Mouse (Mus musculus) liver, embryonic 15.5 days (tissue): Measurements from ENCODE around the gene Kmt2b. TPM values are rescaled to one million over a fixed set of nuclear protein-coding genes. Genes with fewer than 3 reads are reported as not detected.

Experiments used
- microRNA-seq: library from miRNA; unstranded; fragments of <30 nt; microRNA quantifications from one replicate; pipeline ENCODE4, GENCODE M21; 2016
- polyA plus RNA-seq: library from polyadenylated mRNA; unstranded; fragments of >200 nt; fragmentation: Nextera tagmentation; extraction: Ambion mirVana; gene quantifications from 2 replicates; pipeline ENCODE4 v1.2.1, GENCODE M21; 2015

The Kmt2b gene
- polyA plus RNA-seq, 1 experiment from 2014 or later = 2.4 TPM

Small RNA genes within 50 kb of the gene (microRNA-seq; reads per million reads assigned to microRNA genes)
- gene Gm38670 = 3.8 reads per million, percentile 11 among the genes with 10 or more reads in this experiment
- gene Mir3569 = not detected

Other genes with a start within 250 kb of the Kmt2b start
- 1.9 and 2.0 TPM in 2 replicates for gene Lrfn3, start 226.0 kb downstream of the Kmt2b start, polyA plus RNA-seq
- 146 and 160 TPM in 2 replicates for gene Tyrobp, start 175.0 kb downstream of the Kmt2b start, polyA plus RNA-seq
- 6.7 and 7.0 TPM in 2 replicates for gene Hcst, start 168.9 kb downstream of the Kmt2b start, polyA plus RNA-seq
- 1.6 and 1.8 TPM in 2 replicates for gene Nfkbid, start 167.0 kb downstream of the Kmt2b start, polyA plus RNA-seq
- gene Aplp1, start 143.2 kb downstream of the Kmt2b start, polyA plus RNA-seq = 5.3 and 6.2 TPM in 2 replicates
- gene Kirrel2, start 131.0 kb downstream of the Kmt2b start, polyA plus RNA-seq = 0.03 and 0.37 TPM in 2 replicates
- 0.10 TPM in 1 of 2 replicates, not detected in the other for gene Nphs1, start 130.4 kb downstream of the Kmt2b start, polyA plus RNA-seq
- gene Prodh2, start 95.1 kb downstream of the Kmt2b start, polyA plus RNA-seq = 57.8 and 78.4 TPM in 2 replicates
- 2.6 and 3.0 TPM in 2 replicates for gene Arhgap33, start 53.7 kb downstream of the Kmt2b start, polyA plus RNA-seq
- 4.9 and 5.3 TPM in 2 replicates for gene Hspb6, start 36.5 kb downstream of the Kmt2b start, polyA plus RNA-seq
- 2.0 and 2.7 TPM in 2 replicates for gene Proser3, start 36.4 kb downstream of the Kmt2b start, polyA plus RNA-seq
- 23.4 and 26.1 TPM in 2 replicates for gene Lin37, start 28.9 kb downstream of the Kmt2b start, polyA plus RNA-seq
- 32.4 and 35.4 TPM in 2 replicates for gene U2af1l4, start 25.4 kb downstream of the Kmt2b start, polyA plus RNA-seq
- 3.4 and 4.1 TPM in 2 replicates for gene Gm49396, start 25.4 kb downstream of the Kmt2b start, polyA plus RNA-seq
- gene Psenen, start 25.1 kb downstream of the Kmt2b start, polyA plus RNA-seq = 60.6 and 65.5 TPM in 2 replicates
- gene Igflr1, start 23.3 kb downstream of the Kmt2b start, polyA plus RNA-seq = 2.3 and 2.8 TPM in 2 replicates
- gene Zbtb32, start 10.2 kb upstream of the Kmt2b start, polyA plus RNA-seq = 0.17 and 0.22 TPM in 2 replicates
- gene Upk1a, start 24.1 kb upstream of the Kmt2b start, polyA plus RNA-seq = 0.06 TPM in 1 of 2 replicates, not detected in the other
- 514 and 565 TPM in 2 replicates for gene Cox6b1, start 37.4 kb upstream of the Kmt2b start, polyA plus RNA-seq
- not detected in 2 replicates for gene Etv2, start 47.1 kb upstream of the Kmt2b start, polyA plus RNA-seq
- 49.4 and 54.0 TPM in 2 replicates for gene Rbm42, start 61.6 kb upstream of the Kmt2b start, polyA plus RNA-seq
- gene Haus5, start 76.3 kb upstream of the Kmt2b start, polyA plus RNA-seq = 31.5 and 36.9 TPM in 2 replicates
- gene Pmis2, start 82.9 kb upstream of the Kmt2b start, polyA plus RNA-seq = not detected in 2 replicates
- gene 2200002J24Rik, start 110.2 kb upstream of the Kmt2b start, polyA plus RNA-seq = 0.48 and 0.99 TPM in 2 replicates
- gene Atp4a, start 123.5 kb upstream of the Kmt2b start, polyA plus RNA-seq = 1.7 and 2.9 TPM in 2 replicates
- 97.4 and 105 TPM in 2 replicates for gene Tmem147, start 140.8 kb upstream of the Kmt2b start, polyA plus RNA-seq
- not detected in 2 replicates for gene Gapdhs, start 155.0 kb upstream of the Kmt2b start, polyA plus RNA-seq
- gene Sbsn, start 162.7 kb upstream of the Kmt2b start, polyA plus RNA-seq = 0.12 and 0.61 TPM in 2 replicates
- gene Dmkn, start 175.0 kb upstream of the Kmt2b start, polyA plus RNA-seq = 0.32 and 0.99 TPM in 2 replicates
- 0.21 and 2.5 TPM in 2 replicates for gene Krtdap, start 199.2 kb upstream of the Kmt2b start, polyA plus RNA-seq
- 0.94 and 1.2 TPM in 2 replicates for gene Ffar2, start 235.0 kb upstream of the Kmt2b start, polyA plus RNA-seq